Mouse (Mus musculus): ENCODE results near the gene Mcf2l.

Gene Mcf2l

DNA sequence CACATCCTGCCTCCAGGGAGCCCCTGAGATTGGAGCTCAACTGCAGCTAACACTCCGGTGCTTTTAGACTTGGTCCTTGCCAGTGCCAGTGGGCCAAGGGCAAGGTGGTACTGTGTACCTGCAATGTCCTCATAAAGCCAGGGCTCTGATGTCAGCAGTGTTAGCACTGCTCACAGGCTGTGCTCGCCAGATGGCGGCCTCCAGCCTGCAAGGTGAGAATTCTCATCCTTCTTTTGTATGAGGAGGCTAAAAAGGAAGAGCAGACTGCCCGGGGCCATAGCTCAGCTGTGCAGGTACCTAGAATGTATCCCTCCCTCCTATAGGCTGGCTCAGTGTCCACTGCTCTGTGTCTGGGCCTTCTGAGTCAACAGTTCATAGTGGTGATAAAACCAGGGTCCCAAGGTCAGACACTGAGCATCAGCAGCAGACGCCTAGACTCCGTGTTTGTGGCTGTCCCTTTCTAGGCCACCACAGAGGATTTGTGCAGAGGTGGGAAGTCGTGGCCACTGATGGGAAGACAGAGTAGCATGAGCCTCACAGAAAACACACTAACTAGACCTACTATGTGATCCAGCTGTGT lies 77.5 kb downstream of the Mcf2l start:
- no peak for DNase-seq (ENCODE audit: extremely low read depth, low read depth)

DNA sequence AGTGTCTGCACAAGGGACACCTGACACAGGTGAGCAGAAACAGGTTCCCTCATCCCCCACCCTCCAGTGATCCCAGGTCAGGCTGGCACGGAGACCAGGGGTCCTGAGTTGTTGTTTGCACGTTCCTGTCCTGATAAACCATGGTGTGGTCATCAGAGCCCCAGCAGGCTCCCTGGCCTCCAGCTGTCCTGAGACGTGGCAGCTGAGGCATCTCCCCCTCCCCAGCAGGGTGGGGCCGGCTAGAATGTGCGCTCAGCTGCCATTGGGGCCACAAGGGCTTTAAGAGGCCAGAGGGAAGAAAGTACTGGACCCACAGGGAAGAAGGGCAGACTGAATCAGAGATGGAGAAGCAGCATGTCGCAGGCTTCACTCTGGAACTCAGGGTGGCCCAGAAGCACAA lies 79.1 kb downstream of the Mcf2l start:
- no peak for DNase-seq (ENCODE audit: extremely low read depth, low read depth)

DNA sequence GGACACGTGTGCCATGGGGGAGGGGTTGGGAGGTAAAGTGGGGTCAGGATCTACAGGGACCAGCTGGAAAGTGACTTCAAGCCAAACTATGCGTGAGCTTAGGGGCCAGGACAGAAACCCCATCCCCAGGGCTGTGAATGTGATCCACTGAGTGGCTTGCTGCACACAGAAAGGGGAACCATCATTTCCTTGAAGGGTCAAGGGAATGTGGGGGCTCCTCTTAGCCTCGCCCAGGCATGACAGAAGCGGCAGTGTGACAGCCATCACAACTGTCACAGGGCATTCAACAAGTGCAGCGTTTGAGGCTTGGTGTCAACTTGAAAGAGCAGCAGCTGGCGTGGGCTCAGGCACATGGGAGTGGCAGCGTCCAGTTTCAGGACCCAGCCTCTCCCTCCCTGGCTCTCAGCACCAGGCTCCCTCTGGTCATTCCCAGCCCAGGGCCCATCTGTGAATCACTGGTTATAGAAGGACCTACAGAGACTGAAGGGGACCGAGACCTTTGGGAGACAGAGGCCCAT lies 81.8 kb downstream of the Mcf2l start:
- no peak for DNase-seq (ENCODE audit: extremely low read depth, low read depth)

DNA sequence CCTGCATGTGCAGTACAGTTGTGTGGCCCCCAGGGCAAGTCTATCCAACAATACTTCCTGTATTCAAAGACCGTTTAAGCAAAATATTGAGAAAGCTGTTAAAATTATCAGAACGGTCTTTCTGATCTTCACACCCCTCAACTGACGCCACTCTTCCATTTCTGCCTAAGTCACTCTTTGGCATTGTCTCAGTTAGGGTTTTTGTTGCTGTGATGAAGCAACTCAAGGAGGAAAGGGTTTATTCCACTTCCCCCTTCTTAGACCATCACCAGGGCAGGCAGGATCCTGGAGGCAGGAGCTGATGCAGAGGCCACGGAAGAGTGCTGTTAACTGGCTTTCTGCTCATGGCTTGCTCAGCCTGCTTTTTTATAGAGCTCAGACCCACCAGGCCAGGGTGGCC lies 82.3 kb downstream of the Mcf2l start:
- DNase-seq (ENCODE audit: extremely low read depth, low read depth), result no peak

DNA sequence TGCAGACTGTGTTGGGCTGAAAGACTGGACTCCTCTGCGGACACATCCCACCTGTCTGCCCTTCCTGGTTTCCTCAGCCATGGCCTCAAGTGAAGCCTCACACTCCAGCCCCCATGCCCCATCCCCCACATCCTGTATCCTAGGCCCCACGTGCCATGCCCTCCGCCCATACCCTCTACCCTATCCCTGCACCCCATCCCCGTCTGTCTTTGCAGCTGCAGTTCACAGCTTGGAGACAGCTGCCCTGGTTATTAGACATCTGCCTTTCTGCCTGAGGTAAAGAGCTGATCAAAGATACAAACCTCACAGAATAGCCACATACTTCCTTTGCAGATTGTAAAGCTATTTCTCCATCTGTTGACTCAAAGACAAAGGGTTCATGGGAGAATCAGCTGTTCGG lies 83.3 kb downstream of the Mcf2l start:
- DNase-seq (ENCODE audit: extremely low read depth, low read depth), result no peak

- DNase-seq (ENCODE audit: extremely low read depth, low read depth), result no peak
These were observed 83.8 kb downstream of the Mcf2l start for GRCm38 (mm10) chr8:12957419-12957818.

DNA sequence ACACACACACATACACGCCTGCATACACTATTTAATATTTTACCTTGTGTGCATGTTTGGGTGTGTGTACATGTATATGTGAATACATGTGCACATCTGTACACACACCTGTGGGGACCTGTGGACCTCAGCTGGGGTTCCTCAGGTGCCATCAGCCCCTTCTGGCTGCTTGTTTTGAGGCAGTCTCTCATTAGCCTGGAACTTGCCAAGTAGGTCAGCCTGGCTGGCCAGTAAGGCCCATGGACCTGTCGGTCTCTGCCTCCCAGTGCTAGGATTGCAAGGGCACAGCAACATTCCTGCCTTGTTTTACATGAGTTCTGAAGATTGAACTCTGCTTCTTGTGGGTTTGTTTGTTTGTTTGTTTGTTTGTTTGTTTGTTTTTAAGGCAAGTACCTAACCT lies 87.0 kb downstream of the Mcf2l start:
- no peak for DNase-seq (ENCODE audit: extremely low read depth, low read depth)

GRCm38 (mm10) chr8:12961211-12961610 lies 87.6 kb downstream of the Mcf2l start:
- no peak for DNase-seq (ENCODE audit: extremely low read depth, low read depth)

DNA sequence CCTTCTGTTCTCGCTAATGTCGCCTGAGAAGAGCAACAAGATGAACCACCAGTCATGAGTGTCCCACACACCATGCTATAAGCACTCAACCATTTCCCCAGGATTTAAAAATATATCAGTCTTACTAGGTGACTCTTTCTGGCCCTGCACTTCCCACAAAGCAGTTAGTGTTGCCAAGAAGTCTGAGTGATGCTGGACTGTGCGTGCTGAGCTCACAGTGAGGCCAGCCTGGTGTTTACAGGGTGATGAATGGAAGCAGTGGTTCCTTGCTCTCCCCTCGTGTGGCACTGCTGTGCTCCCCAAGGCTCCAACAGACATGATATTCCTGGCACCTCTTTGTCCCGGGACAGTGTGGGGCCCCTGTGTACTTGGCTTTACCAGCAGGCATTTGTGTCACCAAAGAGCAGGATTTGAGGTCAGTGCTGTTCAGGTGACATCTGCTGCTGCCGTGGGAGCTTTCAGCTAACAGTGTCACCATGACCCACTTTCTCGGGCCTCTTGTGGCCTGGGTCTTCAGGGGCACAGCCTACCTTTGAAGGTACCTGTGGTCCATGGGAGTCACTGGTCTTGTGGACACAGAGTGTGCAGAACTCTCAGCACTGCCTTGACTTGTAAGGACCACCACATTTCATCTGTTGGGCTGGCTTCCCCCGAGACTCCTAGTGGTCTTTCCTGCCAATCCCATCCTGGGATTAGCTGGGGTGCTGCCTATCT lies 88.4 kb downstream of the Mcf2l start:
- no peak for DNase-seq (ENCODE audit: extremely low read depth, low read depth)

DNA sequence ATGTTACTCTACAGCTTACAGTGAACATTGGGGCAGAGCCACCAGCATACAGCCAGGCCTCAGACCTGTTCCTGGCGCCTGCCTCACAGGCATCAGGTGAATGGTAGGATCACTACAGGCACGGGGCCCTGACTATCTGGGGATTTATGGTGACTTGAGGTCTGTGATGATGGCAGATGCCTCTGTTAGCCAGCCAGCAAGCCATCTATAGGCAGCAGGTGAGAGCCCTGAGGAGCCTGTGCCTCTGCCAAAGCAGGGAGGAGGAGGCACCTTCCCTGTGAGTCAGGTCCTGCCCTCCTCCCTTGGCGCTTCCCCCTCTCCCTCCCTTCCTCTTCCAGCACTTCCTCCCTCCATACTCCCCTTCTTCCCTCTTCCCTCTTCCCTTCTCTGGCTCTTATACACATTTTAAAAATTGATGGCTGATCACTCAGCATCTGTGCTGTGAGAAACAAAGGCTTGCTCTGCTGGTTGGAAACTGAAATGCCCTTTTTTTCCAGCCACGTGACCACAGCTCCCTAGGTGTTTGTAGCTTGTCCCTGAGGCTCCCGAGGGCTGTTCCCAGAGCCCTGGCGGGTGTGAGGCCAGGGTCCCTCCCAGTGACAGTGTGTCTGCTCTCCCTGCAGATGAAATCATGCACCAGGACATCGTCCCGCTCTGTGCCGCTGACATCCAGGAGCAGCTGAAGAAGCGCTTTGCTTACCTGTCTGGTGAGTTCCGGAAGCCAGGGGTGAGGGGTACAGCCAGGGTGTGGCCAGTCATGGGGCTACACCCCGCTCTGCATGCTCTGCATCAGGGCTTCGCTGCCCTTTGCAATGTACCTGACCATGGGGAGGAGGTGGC lies 89.2 kb downstream of the Mcf2l start:
- DNase-seq (ENCODE audit: extremely low read depth, low read depth), result no peak

GRCm38 (mm10) chr8:12976290-12976689 lies 102.7 kb downstream of the Mcf2l start:
- no peak for DNase-seq (ENCODE audit: extremely low read depth, low read depth)

GRCm38 (mm10) chr8:12976723-12977122 lies 103.1 kb downstream of the Mcf2l start:
- no peak for DNase-seq (ENCODE audit: extremely low read depth, low read depth)

DNA sequence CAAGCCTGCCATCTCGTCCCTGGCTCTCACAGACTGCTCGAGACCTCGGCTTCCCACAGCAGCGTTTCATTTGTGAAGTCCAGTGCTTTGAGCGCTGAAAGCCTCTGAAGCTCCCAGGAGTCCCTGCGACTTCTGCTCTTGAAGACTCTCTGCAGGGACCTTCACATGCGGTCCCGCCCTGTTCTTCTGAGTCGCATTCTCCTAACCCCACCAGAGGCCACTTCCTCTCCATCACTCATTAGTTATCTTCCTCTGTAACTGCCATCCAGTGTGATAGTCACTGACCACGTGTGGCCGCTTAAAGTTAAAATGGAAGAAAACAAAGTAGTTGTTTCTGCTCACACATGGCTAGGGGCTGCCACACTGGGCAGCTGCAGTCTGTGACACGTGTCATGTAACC lies 103.7 kb downstream of the Mcf2l start:
- no peak for DNase-seq (ENCODE audit: extremely low read depth, low read depth)

DNA sequence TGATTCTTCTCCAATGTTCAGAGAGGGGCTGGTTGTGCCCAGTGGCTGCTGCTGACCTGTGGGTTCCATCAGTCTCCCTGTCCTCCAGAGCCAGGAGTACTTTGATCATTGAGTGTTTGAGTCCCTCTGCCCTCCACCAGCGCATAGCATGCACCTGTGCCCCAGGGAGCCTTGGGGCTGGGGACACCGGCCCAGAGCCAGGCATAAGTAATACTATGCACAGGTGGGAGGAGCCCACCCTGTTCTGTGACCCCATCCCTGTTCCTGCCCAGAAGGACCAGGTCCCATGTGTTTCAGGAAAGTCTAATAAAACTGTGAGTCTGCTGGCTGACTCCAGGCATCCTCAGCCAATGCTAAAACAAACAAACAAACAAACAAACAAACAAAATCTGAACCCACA lies 104.7 kb downstream of the Mcf2l start:
- DNase-seq (ENCODE audit: extremely low read depth, low read depth), result no peak

- DNase-seq (ENCODE audit: extremely low read depth, low read depth), result peak; percentile 32
These were observed 105.1 kb downstream of the Mcf2l start for GRCm38 (mm10) chr8:12978726-12979125.

DNA sequence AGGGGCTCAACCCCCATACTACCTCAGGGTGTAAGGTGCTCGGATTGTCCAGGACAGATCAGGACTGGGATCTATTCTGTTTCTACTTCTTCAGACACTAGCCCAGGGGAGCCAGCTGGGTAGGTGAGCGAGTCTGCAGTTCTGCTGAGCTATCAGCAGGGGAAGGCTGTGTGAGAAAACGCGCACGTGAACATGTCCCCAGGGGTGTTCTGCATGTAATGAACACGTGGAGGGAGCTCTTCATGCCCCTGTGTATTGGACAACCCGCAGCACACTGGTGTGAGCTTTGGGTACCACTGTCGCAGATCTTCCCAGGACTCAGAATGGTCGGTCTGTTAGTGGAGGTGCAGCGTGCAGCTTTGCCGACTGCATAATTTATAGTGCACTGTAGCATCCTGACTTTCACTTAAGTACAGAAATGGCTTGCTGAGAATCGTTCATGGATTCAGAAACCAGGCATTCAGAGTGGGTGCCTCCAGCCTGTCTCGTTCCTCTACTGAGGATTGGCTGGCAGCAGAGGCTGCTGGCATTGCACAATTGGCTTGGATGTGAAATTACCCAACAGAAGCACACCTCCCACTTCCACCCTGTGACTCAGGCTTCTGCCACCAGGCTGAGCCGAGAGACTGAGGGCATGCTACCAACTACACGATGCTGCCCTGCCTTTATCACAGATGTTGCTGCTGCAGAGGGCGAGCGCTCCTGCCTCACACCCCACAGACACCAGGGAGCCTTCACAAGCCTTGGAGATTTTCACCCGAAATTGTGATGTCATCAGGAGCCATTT lies 110.3 kb downstream of the Mcf2l start:
- no peak for DNase-seq (ENCODE audit: extremely low read depth, low read depth)

DNA sequence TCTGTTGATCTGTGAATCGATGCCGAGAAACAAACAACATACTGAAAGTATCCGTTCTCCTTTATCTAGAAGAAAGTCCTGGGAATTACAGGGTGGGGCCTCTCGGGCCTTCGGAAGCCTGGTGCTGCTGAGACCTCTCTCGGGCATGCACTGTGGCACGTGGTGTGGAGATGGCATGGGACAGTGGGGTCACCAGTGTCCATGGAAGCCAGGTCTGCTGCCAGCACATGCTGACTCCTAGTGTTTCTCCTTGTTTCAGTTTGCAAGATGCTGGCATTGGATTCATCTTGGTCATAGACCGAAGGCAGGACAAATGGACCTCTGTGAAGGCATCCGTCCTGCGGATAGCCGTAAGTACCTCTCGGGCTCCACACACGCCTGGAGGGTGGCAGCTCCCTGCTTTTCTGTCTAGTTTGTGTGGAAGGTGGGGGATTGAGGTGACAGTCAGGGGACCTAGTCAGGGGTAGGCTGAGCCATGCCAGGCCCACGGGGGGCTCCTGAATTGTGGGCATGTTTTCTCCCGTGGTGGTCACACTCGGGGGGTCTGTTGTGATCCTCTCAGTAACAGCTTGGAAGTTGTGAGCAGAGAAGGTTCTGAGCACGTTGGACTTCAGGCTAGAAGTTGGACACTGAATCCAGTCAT lies 111.1 kb downstream of the Mcf2l start:
- no peak for DNase-seq (ENCODE audit: extremely low read depth, low read depth)

GRCm38 (mm10) chr8:12985259-12985658 lies 111.7 kb downstream of the Mcf2l start:
- no peak for DNase-seq (ENCODE audit: extremely low read depth, low read depth)

DNA sequence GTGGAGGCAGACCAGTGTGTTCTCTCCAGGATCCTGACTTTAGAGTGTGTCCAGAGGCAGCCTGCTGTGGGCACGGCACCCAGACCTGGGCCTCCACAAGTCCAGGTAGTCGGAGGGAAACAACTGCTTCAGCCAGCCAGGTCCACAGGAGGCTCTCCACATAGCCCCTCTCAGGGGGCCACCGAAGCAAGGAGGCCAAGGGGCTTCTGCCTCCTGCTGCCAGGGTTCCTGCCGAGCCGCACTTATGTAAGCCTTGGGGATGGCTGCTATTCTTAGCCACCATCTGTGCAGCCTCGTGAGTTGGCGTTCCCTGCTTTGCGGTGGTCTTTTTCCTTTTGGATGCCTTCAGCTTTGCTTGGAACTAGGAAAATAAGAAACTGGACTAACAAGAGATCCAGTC lies 114.0 kb downstream of the Mcf2l start:
- DNase-seq (ENCODE audit: extremely low read depth, low read depth), result no peak

DNA sequence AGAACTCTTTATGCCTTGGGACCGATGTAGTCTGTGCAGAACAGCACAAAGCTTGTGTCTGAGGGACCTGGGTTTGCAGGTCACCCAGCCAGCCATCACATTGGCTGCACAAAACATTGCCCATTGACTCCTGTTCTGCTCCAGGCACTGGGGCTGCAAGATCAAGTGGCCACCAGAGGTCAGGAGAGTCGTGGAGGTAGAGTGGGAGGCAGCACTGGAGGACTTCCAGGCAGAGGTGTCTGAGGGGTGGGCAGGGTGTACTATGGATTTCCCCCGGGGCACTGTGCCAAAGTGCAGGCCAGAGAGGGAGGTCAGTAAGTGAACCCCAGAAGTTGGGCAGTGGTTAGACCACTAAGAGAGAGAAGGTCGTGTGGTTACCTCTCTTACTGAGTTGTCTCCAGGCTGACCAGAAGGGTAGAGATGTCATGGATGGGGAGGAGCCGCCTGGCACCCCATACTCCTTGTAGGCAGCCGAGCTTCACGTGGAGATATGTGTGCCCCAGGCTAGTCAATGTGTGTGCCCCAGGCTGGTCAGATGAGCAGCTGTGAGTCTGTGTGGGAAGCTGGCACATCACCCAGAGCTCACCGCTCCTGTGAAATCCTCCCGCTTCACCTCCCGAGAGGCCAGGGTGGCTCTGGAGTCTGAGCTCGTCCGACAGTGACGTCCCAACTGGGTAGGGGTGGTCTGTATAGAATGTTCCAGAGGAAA lies 115.3 kb downstream of the Mcf2l start:
- no peak for DNase-seq (ENCODE audit: extremely low read depth, low read depth)

Data from MEL-GATA-1-ER (cell line).